Mouse (Mus musculus) spleen, adult 12 weeks (tissue): Measurements from ENCODE around the gene Tmem120b.
"Not testable (repeated sequence)": the region's sequence is repeated elsewhere in the genome, so short reads cannot be mapped to it uniquely, and the experiment has no call there.

Source experiments
- DNase-seq: peaks from one replicate; pipeline ENCODE4 v3.0.0; 2022; ENCODE audit warnings: low spot score

Gene Tmem120b

GRCm38 (mm10) chr5:123057366-123058250 lies 10.6 kb upstream of the Tmem120b start:
- DNase-seq: peak; percentile 97

- DNase-seq: no peak
Measured at GRCm38 (mm10) chr5:123058251-123059102, 9.7 kb upstream of the Tmem120b start.

GRCm38 (mm10) chr5:123059757-123060520 lies 8.3 kb upstream of the Tmem120b start:
- DNase-seq: peak; percentile 27

- no peak for DNase-seq
Measured at GRCm38 (mm10) chr5:123060706-123061401, 7.4 kb upstream of the Tmem120b start.

GRCm38 (mm10) chr5:123061402-123061749 lies 6.8 kb upstream of the Tmem120b start:
- not testable (repeated sequence) for DNase-seq

- DNase-seq: no peak
Measured at GRCm38 (mm10) chr5:123063141-123063540, 5.1 kb upstream of the Tmem120b start.

- DNase-seq: peak; percentile 48
Measured at GRCm38 (mm10) chr5:123064207-123064606, 4.0 kb upstream of the Tmem120b start.

GRCm38 (mm10) chr5:123067395-123067995 lies 720 bp upstream of the Tmem120b start:
- DNase-seq: no peak

- no peak for DNase-seq
Measured at GRCm38 (mm10) chr5:123068714-123069113, 499 bp downstream of the Tmem120b start.

GRCm38 (mm10) chr5:123075576-123076418 lies 7.6 kb downstream of the Tmem120b start:
- DNase-seq: peak; percentile 95

- DNase-seq: peak; percentile 51
Measured at GRCm38 (mm10) chr5:123076419-123077281, 8.4 kb downstream of the Tmem120b start.

- DNase-seq: no peak
Measured at GRCm38 (mm10) chr5:123079568-123079967, 11.4 kb downstream of the Tmem120b start.

GRCm38 (mm10) chr5:123080041-123080440 lies 11.8 kb downstream of the Tmem120b start:
- DNase-seq: no peak

- DNase-seq: no peak
Measured at GRCm38 (mm10) chr5:123080510-123080909, 12.3 kb downstream of the Tmem120b start.

GRCm38 (mm10) chr5:123083340-123084050 lies 15.3 kb downstream of the Tmem120b start:
- no peak for DNase-seq

- DNase-seq: no peak
Measured at GRCm38 (mm10) chr5:123086501-123086900, 18.3 kb downstream of the Tmem120b start.

GRCm38 (mm10) chr5:123088784-123089183 lies 20.6 kb downstream of the Tmem120b start:
- DNase-seq: no peak

GRCm38 (mm10) chr5:123090560-123091306 lies 22.5 kb downstream of the Tmem120b start:
- no peak for DNase-seq
